8 mouse cellular contexts compared by ENCODE assay signal in genomic region chr13:18809978-18810675, GRCm38 (mm10).
DNase-seq lines count a peak whose midpoint lies in the region; ATAC-seq and TF ChIP-seq lines count a peak whose summit lies in the region.

No protein-coding gene starts in this region.

- H3K4me2 ChIP-seq in limb, embryonic 11.5 days (ENCODE audit: low read depth, severe bottlenecking), result no peak overlapping the region
- no peak overlapping the region for H3K4me2 ChIP-seq in stomach, postnatal 0 days (replicated peaks; ENCODE audit: low read depth)

- ATAC-seq in limb, embryonic 11.5 days (ENCODE audit: insufficient number of reproducible peaks, low FRiP score, low TSS enrichment, low read depth), result no peak; the same call in 1 of the 2 replicates
- peak; percentile 70; the same call in 1 of the 2 replicates for ATAC-seq in stomach, postnatal 0 days (ENCODE audit: low FRiP score, low TSS enrichment)

- H3K4me1 ChIP-seq in limb, embryonic 11.5 days (ENCODE audit: control insufficient read depth, insufficient read depth, low read length), result no peaks in the 10 kb centered on the region
- H3K4me1 ChIP-seq in stomach, postnatal 0 days (replicated peaks; ENCODE audit: control insufficient read depth, insufficient read depth), result no peaks in the 10 kb centered on the region

- H3K27ac ChIP-seq in limb, embryonic 11.5 days (replicated peaks; ENCODE audit: low read depth, low read length), result no peak overlapping the region
- no peak overlapping the region for H3K27ac ChIP-seq in stomach, postnatal 0 days (replicated peaks)

- peak; percentile 93 for TF ChIP-seq CTCF in stomach, postnatal 0 days (IDR thresholded peaks at IDR 0.05; ENCODE audit: low read depth)

- DNase-seq in 416B (ENCODE audit: low read depth) (peak; percentile 68), R1 (ENCODE audit: low read depth, low spot score) (peak; percentile 73)
- peak; percentile 88 to 91 for DNase-seq in cerebellum, postnatal 10 days
- peak; percentile 29 to 66 for DNase-seq in frontal cortex, postnatal 25 days (ENCODE audit: low spot score in 2 of 2)
- DNase-seq in kidney, adult 18-20 months, result peak; percentile 45
- DNase-seq in limb, embryonic 11.5 days (ENCODE audit: low spot score), result peak; percentile 85
- peak; percentile 70 for DNase-seq in naive thymus-derived CD4-positive, alpha-beta T cell, adult 2 months (ENCODE audit: low read depth)
- peak; percentile 76 for DNase-seq in stomach, postnatal 0 days (ENCODE audit: low spot score)

- no peaks in the 10 kb centered on the region for H3K9me3 ChIP-seq in limb, embryonic 11.5 days (ENCODE audit: control insufficient read depth, low read length)
- H3K9me3 ChIP-seq in stomach, postnatal 0 days (ENCODE audit: control insufficient read depth, low read length), result no peaks in the 10 kb centered on the region

- H3K36me3 ChIP-seq in limb, embryonic 11.5 days (ENCODE audit: control insufficient read depth, insufficient read depth, low read length), result no peaks in the 10 kb centered on the region
- H3K36me3 ChIP-seq in stomach, postnatal 0 days (ENCODE audit: control insufficient read depth, insufficient read depth, low read length), result 0 out of 2 replicates have a peak, but pooled peaks cover 6% of the 10 kb centered on the region

- H3K27me3 ChIP-seq in limb, embryonic 11.5 days (ENCODE audit: control insufficient read depth, insufficient read depth, low read length), result no peaks in the 10 kb centered on the region
- no peaks in the 10 kb centered on the region for H3K27me3 ChIP-seq in stomach, postnatal 0 days (ENCODE audit: control insufficient read depth, insufficient read depth, low read length)

- H3K4me3 ChIP-seq in limb, embryonic 11.5 days (ENCODE audit: low read depth, low read length), result no peak overlapping the region
- no peak overlapping the region for H3K4me3 ChIP-seq in stomach, postnatal 0 days (ENCODE audit: low read depth, low read length)

- 26% methylated on average over 11 of the region's 11 CpGs for WGBS in limb, embryonic 11.5 days
- 18% methylated on average over 11 of the region's 11 CpGs for WGBS in stomach, postnatal 0 days

- no peak overlapping the region for H3K9ac ChIP-seq in limb, embryonic 11.5 days (ENCODE audit: low read length)
- no peak overlapping the region for H3K9ac ChIP-seq in stomach, postnatal 0 days (ENCODE audit: low read length)

- no peak for TF ChIP-seq EP300 in stomach, postnatal 0 days (optimal IDR thresholded peaks at IDR 0.05)
